Mouse (Mus musculus): ENCODE measurements around the gene Dab1. TPM values are rescaled to one million over a fixed set of nuclear protein-coding genes. Genes with fewer than 3 reads are reported as not detected.

The Dab1 gene
- polyA plus RNA-seq, 1 experiment from 2014 or later = 22.8 TPM

DNA sequence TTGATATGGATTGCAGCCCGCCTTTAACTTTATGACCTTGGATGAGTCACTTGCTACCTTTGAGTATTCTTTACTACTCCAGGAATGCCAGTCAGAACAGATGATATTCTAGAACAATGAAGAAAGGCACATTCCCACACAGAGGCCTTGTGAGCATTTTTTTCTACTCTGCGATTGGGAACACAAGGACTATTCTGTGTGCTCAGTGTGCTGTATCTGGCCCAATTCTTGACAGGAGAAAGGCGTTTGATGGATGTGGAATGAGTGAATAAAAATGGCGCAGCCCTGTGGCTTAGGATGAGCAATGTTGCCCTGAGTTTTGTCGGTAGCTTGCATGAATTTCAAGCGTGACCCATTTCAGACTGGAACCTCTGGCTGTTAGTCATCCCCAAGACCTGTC is 292.9 kb downstream of the Dab1 start:
- no peak for TF ChIP-seq CTCF (IDR thresholded peaks at IDR 0.05; ENCODE audit: low read depth)
- no peaks in the 10 kb centered on the region for H3K27me3 ChIP-seq (ENCODE audit: insufficient read depth, low read length)
- H3K9me3 ChIP-seq (replicated peaks; ENCODE audit: low read length) = no peaks in the 10 kb centered on the region
- ATAC-seq (replicated peaks; ENCODE audit: low FRiP score, low read depth) (no peak), DNase-seq (ENCODE audit: low spot score) (no peak)
- H3K36me3 ChIP-seq (ENCODE audit: insufficient read depth, low read length) = no peaks in the 10 kb centered on the region
- H3K9ac ChIP-seq (ENCODE audit: low read depth, low read length) = no peak overlapping the region
- H3K4me1 ChIP-seq (replicated peaks; ENCODE audit: insufficient read depth, low read length) = no peaks in the 10 kb centered on the region
- no peak overlapping the region for H3K4me2 ChIP-seq (ENCODE audit: low read length)
- WGBS = 84% methylated on average over 6 of the region's 6 CpGs
- no peak overlapping the region for H3K4me3 ChIP-seq (replicated peaks; ENCODE audit: low read depth, low read length)
- H3K27ac ChIP-seq = no peak overlapping the region

DNA sequence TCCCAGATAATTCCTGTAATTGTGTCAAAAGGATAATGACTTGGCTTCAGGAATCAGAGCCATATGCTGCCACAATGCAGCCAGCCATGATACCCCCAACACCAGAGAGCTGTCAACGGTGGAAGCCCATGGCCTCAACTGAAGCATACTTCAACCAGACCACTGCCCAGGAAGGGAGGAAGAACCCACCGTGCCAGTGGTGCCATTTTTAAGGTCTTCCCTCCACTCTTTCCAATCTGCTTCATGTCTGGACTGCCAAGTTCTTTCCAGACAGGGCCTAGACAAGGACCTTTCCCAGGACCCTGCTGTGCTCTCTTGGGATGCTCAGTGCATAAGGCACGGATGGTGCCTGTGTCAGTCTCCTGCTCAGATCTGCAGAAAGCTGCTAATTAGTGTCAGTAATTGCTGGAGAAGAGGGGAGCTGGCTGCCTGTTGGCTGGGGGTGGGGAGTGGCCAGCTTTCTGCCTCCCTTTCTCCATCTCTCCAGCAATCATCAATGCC is 303.3 kb downstream of the Dab1 start:
- no peak for DNase-seq (ENCODE audit: low spot score)
- no peak for ATAC-seq (replicated peaks; ENCODE audit: low FRiP score, low read depth)
- Histone ChIP-seq H3K4me3 (replicated peaks; ENCODE audit: low read depth, low read length) (no peak overlapping the region), H3K36me3 (ENCODE audit: insufficient read depth, low read length) (no peaks in the 10 kb centered on the region), H3K9me3 (replicated peaks; ENCODE audit: low read length) (no peaks in the 10 kb centered on the region), H3K9ac (ENCODE audit: low read depth, low read length) (no peak overlapping the region), H3K27me3 (ENCODE audit: insufficient read depth, low read length) (no peaks in the 10 kb centered on the region), H3K4me1 (replicated peaks; ENCODE audit: insufficient read depth, low read length) (no peaks in the 10 kb centered on the region), H3K4me2 (ENCODE audit: low read length) (no peak overlapping the region), H3K27ac (no peak overlapping the region)
- no peak for TF ChIP-seq CTCF (IDR thresholded peaks at IDR 0.05; ENCODE audit: low read depth)
- 67% methylated on average over 3 of the region's 3 CpGs for WGBS

DNA sequence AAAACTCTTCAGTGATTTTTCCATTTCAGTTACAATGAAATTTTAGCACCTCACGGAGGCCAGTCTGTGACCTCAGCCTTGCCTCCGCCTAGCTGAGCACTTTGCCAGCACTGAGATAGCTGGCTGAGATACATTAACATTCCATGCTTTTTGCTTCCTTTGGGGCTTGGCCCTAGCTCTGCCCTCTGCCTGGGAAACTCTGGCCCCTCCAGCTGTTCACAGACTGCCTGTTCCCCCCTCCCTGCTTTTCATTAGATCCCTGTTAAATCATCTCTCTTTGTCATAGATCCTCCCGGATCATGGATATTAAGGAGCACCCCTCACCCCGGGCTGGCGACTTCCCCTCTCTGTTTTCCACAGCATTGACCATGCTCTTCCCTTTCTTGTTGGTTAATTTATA is 307.5 kb downstream of the Dab1 start:
- no peaks in the 10 kb centered on the region for H3K27me3 ChIP-seq (ENCODE audit: insufficient read depth, low read length)
- ATAC-seq (replicated peaks; ENCODE audit: low FRiP score, low read depth) = no peak
- no peaks in the 10 kb centered on the region for H3K4me1 ChIP-seq (replicated peaks; ENCODE audit: insufficient read depth, low read length)
- no peak overlapping the region for H3K4me2 ChIP-seq (ENCODE audit: low read length)
- no peaks in the 10 kb centered on the region for H3K36me3 ChIP-seq (ENCODE audit: insufficient read depth, low read length)
- no peak for DNase-seq (ENCODE audit: low spot score)
- no peak overlapping the region for H3K9ac ChIP-seq (ENCODE audit: low read depth, low read length)
- WGBS = 28% methylated on average over 5 of the region's 5 CpGs
- H3K4me3 ChIP-seq (replicated peaks; ENCODE audit: low read depth, low read length) = no peak overlapping the region
- TF ChIP-seq CTCF (IDR thresholded peaks at IDR 0.05; ENCODE audit: low read depth) = no peak
- H3K9me3 ChIP-seq (replicated peaks; ENCODE audit: low read length) = no peaks in the 10 kb centered on the region
- H3K27ac ChIP-seq = no peak overlapping the region

DNA sequence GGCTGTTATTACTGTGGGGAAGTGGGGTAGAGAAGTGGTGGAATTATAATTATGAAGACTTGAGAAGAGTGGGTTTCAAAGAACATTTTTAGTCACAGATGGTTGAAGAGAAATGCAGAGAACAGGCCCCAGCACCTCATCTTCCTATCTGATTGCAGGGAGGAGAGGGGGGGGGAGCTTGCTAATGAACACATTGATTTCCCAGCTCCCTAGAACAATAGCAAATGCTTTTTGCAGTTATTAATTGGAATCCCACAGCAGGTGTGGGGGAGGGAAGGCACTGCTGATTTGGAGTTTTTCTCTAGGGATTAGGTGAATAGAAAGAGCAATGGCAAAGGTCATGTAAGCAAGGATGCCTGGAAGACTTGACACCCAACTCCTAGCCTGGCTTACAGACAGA is 310.5 kb downstream of the Dab1 start:
- H3K27ac ChIP-seq = no peak overlapping the region
- no peaks in the 10 kb centered on the region for H3K27me3 ChIP-seq (ENCODE audit: insufficient read depth, low read length)
- no peaks in the 10 kb centered on the region for H3K9me3 ChIP-seq (replicated peaks; ENCODE audit: low read length)
- TF ChIP-seq CTCF (IDR thresholded peaks at IDR 0.05; ENCODE audit: low read depth) = no peak
- ATAC-seq (replicated peaks; ENCODE audit: low FRiP score, low read depth) (no peak), DNase-seq (ENCODE audit: low spot score) (no peak)
- H3K36me3 ChIP-seq (ENCODE audit: insufficient read depth, low read length) = no peaks in the 10 kb centered on the region
- H3K4me2 ChIP-seq (ENCODE audit: low read length) = no peak overlapping the region
- no peaks in the 10 kb centered on the region for H3K4me1 ChIP-seq (replicated peaks; ENCODE audit: insufficient read depth, low read length)
- H3K9ac ChIP-seq (ENCODE audit: low read depth, low read length) = no peak overlapping the region
- no peak overlapping the region for H3K4me3 ChIP-seq (replicated peaks; ENCODE audit: low read depth, low read length)

DNA sequence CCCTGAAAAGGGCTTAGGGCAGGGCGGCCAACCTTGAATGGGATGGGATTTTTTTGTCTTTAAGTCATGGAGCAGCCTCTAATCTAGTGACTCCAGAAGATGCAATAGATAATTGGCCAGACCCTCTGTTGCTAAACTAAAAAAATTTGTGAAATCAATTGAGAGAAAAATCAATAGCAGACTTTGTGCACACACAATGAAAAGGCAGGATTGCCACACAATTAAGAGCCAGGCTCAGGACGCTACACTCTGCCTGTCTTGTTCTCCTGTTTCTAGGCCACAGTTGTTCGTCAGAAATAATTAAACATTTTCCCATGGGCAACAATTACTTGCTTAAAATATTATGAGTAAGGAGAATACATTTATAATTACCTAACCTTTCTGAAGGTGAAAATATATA is 315.2 kb downstream of the Dab1 start:
- Histone ChIP-seq H3K4me2 (ENCODE audit: low read length) (no peak overlapping the region), H3K27me3 (ENCODE audit: insufficient read depth, low read length) (no peaks in the 10 kb centered on the region), H3K4me3 (replicated peaks; ENCODE audit: low read depth, low read length) (no peak overlapping the region), H3K27ac (no peak overlapping the region), H3K4me1 (replicated peaks; ENCODE audit: insufficient read depth, low read length) (no peaks in the 10 kb centered on the region), H3K9ac (ENCODE audit: low read depth, low read length) (no peak overlapping the region), H3K36me3 (ENCODE audit: insufficient read depth, low read length) (no peaks in the 10 kb centered on the region), H3K9me3 (replicated peaks; ENCODE audit: low read length) (no peaks in the 10 kb centered on the region)
- WGBS = 91% methylated on average over 3 of the region's 3 CpGs
- ATAC-seq (replicated peaks; ENCODE audit: low FRiP score, low read depth) (no peak), DNase-seq (ENCODE audit: low spot score) (no peak)
- no peak for TF ChIP-seq CTCF (IDR thresholded peaks at IDR 0.05; ENCODE audit: low read depth)

DNA sequence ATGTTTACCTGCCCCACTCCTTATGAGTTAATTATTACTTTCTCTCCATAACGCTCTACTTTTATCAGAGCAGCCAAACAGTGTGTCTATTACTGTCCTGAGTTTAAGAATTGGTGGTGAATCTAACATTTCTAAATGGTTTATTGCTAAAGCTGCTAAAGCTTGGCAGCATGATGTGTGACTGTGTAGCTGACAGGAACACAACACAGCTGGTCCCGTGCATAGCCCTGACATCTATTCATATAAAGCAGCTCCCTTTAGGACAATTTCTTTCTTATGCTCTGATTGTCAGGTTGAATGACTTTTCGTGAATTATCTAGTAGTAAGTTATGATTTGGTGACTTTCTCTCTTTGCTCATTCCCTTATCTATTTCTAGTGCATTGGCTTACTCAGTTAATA is 329.1 kb downstream of the Dab1 start:
- ATAC-seq (replicated peaks; ENCODE audit: low FRiP score, low read depth) (no peak), DNase-seq (ENCODE audit: low spot score) (peak; percentile 15)
- no peaks in the 10 kb centered on the region for H3K27me3 ChIP-seq (ENCODE audit: insufficient read depth, low read length)
- no peaks in the 10 kb centered on the region for H3K9me3 ChIP-seq (replicated peaks; ENCODE audit: low read length)
- H3K9ac ChIP-seq (ENCODE audit: low read depth, low read length) = no peak overlapping the region
- H3K4me3 ChIP-seq (replicated peaks; ENCODE audit: low read depth, low read length) = no peak overlapping the region
- no peaks in the 10 kb centered on the region for H3K4me1 ChIP-seq (replicated peaks; ENCODE audit: insufficient read depth, low read length)
- no peaks in the 10 kb centered on the region for H3K36me3 ChIP-seq (ENCODE audit: insufficient read depth, low read length)
- H3K27ac ChIP-seq = no peak overlapping the region
- WGBS = 51% methylated on average over 3 of the region's 3 CpGs
- H3K4me2 ChIP-seq (ENCODE audit: low read length) = no peak overlapping the region
- TF ChIP-seq CTCF (IDR thresholded peaks at IDR 0.05; ENCODE audit: low read depth) = no peak

DNA sequence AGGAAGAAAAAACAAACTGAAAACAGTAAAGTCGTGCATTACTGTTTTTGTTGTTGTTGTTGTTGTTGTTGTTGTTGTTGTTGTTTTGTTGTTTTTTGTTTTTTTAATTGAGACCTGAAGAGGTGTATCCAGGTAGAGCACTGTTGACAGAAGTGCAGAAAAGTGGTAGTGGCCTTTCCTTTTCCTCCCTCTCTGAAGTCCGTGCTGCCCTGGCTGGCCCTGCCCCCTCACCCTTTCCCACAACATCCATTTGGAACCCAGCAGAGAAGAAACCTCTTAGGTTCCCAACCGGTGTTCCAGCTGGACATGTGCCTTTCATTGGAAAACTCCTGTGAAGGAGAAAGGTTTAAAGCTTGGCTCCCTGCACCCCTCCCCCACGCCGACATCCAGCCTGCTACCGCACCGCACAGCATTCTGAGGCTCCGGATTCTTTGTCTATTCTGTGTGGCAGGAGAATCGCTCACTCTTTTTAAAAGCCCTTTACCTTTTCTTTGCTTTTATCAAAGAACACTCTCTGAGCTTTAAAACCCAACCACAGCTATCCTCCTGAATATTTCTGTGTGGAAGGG is 334.6 kb downstream of the Dab1 start:
- H3K4me2 ChIP-seq (ENCODE audit: low read length) = no peak overlapping the region
- 54% methylated on average over 9 of the region's 9 CpGs for WGBS

More for the DNA sequence above, 334.6 kb downstream of the Dab1 start:
- Histone ChIP-seq H3K4me1 (replicated peaks; ENCODE audit: insufficient read depth, low read length) (no peaks in the 10 kb centered on the region), H3K36me3 (ENCODE audit: insufficient read depth, low read length) (no peaks in the 10 kb centered on the region), H3K9me3 (replicated peaks; ENCODE audit: low read length) (no peaks in the 10 kb centered on the region), H3K4me3 (replicated peaks; ENCODE audit: low read depth, low read length) (no peak overlapping the region), H3K9ac (ENCODE audit: low read depth, low read length) (no peak overlapping the region), H3K27me3 (ENCODE audit: insufficient read depth, low read length) (no peaks in the 10 kb centered on the region), H3K27ac (no peak overlapping the region)
- DNase-seq (ENCODE audit: low spot score) = no peak
- no peak for ATAC-seq (replicated peaks; ENCODE audit: low FRiP score, low read depth)
- no peak for TF ChIP-seq CTCF (IDR thresholded peaks at IDR 0.05; ENCODE audit: low read depth)

All from kidney, postnatal 0 days (tissue).